Mouse (Mus musculus): ENCODE results near the gene Cp.
"Not testable (repeated sequence)": the region's sequence is repeated elsewhere in the genome, so short reads cannot be mapped to it uniquely, and the experiment has no call there.

The Cp gene

GRCm38 (mm10) chr3:20007275-20007674, 50.4 kb downstream of the Cp start:
- DNase-seq (ENCODE audit: low spot score in 2 of 2), result no peak

- no peak for DNase-seq (ENCODE audit: low spot score in 2 of 2)
Observed at GRCm38 (mm10) chr3:20007759-20008158, 50.9 kb downstream of the Cp start.

GRCm38 (mm10) chr3:20010464-20010863, 53.6 kb downstream of the Cp start:
- DNase-seq (ENCODE audit: low spot score in 2 of 2), result no peak

- DNase-seq (ENCODE audit: low spot score in 2 of 2), result not testable (repeated sequence)
Observed at GRCm38 (mm10) chr3:20010905-20011304, 54.1 kb downstream of the Cp start.

GRCm38 (mm10) chr3:20014454-20014853, 57.6 kb downstream of the Cp start:
- no peak for DNase-seq (ENCODE audit: low spot score in 2 of 2)

- DNase-seq (ENCODE audit: low spot score in 2 of 2), result no peak
Observed at GRCm38 (mm10) chr3:20018076-20018475, 61.2 kb downstream of the Cp start.

GRCm38 (mm10) chr3:20023832-20024231, 67.0 kb downstream of the Cp start:
- no peak for DNase-seq (ENCODE audit: low spot score in 2 of 2)

GRCm38 (mm10) chr3:20026481-20026880, 69.6 kb downstream of the Cp start:
- no peak for DNase-seq (ENCODE audit: low spot score in 2 of 2)

- DNase-seq (ENCODE audit: low spot score in 2 of 2), result no peak
Observed at GRCm38 (mm10) chr3:20026996-20027689, 70.3 kb downstream of the Cp start.

- DNase-seq (ENCODE audit: low spot score in 2 of 2), result no peak
Observed at GRCm38 (mm10) chr3:20027788-20028187, 70.9 kb downstream of the Cp start.

- DNase-seq (ENCODE audit: low spot score in 2 of 2), result no peak
Observed at GRCm38 (mm10) chr3:20028640-20029039, 71.8 kb downstream of the Cp start.

GRCm38 (mm10) chr3:20030807-20031206, 74.0 kb downstream of the Cp start:
- DNase-seq (ENCODE audit: low spot score in 2 of 2), result no peak

- DNase-seq (ENCODE audit: low spot score in 2 of 2), result no peak
Observed at GRCm38 (mm10) chr3:20033761-20034718, 77.2 kb downstream of the Cp start.

GRCm38 (mm10) chr3:20034719-20035404, 78.0 kb downstream of the Cp start, which contains the start of gene Hps3:
Gene Hps3, minus strand, starts transcription at chr3:20035315.
- peak; percentile 72 to 76 for DNase-seq (ENCODE audit: low spot score in 2 of 2)

- no peak for DNase-seq (ENCODE audit: low spot score in 2 of 2)
Observed at GRCm38 (mm10) chr3:20036069-20036468, 79.2 kb downstream of the Cp start.

- not testable (repeated sequence) for DNase-seq (ENCODE audit: low spot score in 2 of 2)
Observed at GRCm38 (mm10) chr3:20041461-20041860, 84.6 kb downstream of the Cp start.

- DNase-seq (ENCODE audit: low spot score in 2 of 2), result not testable (repeated sequence)
Observed at GRCm38 (mm10) chr3:20044736-20045135, 87.9 kb downstream of the Cp start.

- DNase-seq (ENCODE audit: low spot score in 2 of 2), result peak; percentile 82 to 85
Observed at GRCm38 (mm10) chr3:20057306-20058196, 100.7 kb downstream of the Cp start, which contains the start of gene Hltf. Gene Hltf, plus strand, starts transcription at chr3:20057811.

GRCm38 (mm10) chr3:20058197-20058541, 101.3 kb downstream of the Cp start:
- no peak for DNase-seq (ENCODE audit: low spot score in 2 of 2)

All from spleen, postnatal 14 days (tissue).